Mouse (Mus musculus) midbrain, embryonic 10.5 days (tissue): Measurements from ENCODE around the gene Ctnnd2. TPM values are rescaled to one million over a fixed set of nuclear protein-coding genes. Genes with fewer than 3 reads are reported as not detected.

Source experiments
- DNase-seq: peaks from one replicate; pipeline ENCODE4 v3.0.0-alpha.2; 2017; ENCODE audit warnings: low spot score
- H3K27ac ChIP-seq: fragments of 300-500 bp; sonication (generic); replicated peaks from 2 replicates; pipeline ENCODE4 v1.5.1; 2016; ENCODE audit warnings: mild to moderate bottlenecking
- H3K27me3 ChIP-seq: fragments of 300-500 bp; sonication (generic); 2 replicates; pipeline ENCODE4 v1.6.1; 2016; ENCODE audit warnings: low read depth, mild to moderate bottlenecking; ENCODE audit not compliant: poor library complexity, severe bottlenecking
- H3K36me3 ChIP-seq: fragments of 300-500 bp; sonication (generic); 2 replicates; pipeline ENCODE4 v1.6.1; 2016; ENCODE audit warnings: mild to moderate bottlenecking, moderate library complexity
- H3K4me1 ChIP-seq: fragments of 300-500 bp; sonication (generic); 2 replicates; pipeline ENCODE4 v1.6.1; 2016
- H3K4me3 ChIP-seq: fragments of 300-500 bp; sonication (generic); 2 replicates; pipeline ENCODE4 v1.5.1; 2016; ENCODE audit warnings: mild to moderate bottlenecking, moderate library complexity
- H3K9me3 ChIP-seq: fragments of 300-500 bp; sonication (generic); replicated peaks from 2 replicates; pipeline ENCODE4 v1.6.1; 2016; ENCODE audit warnings: mild to moderate bottlenecking
- WGBS: fragments of 180-500 bp; shearing (Covaris S2); methylation state at CpG from one replicate; pipeline ENCODE4 v1.1.7; 2016; 5-methylcytosine and 5-hydroxymethylcytosine counted together
- polyA plus RNA-seq: library from polyadenylated mRNA; unstranded; fragments of >200 nt; fragmentation: Nextera tagmentation; extraction: Ambion mirVana; gene quantifications from 2 replicates; pipeline ENCODE4 v1.2.1, GENCODE M21; 2016

The Ctnnd2 gene
- polyA plus RNA-seq, 1 experiment from 2014 or later: 22.7 TPM

GRCm38 (mm10) chr15:30695859-30696258 lies 523.5 kb downstream of the Ctnnd2 start:
- no peak for DNase-seq
- Histone ChIP-seq H3K4me1 (peaks cover 24% of the 10 kb centered on the region), H3K27ac (no peak overlapping the region), H3K4me3 (no peak overlapping the region), H3K36me3 (no peaks in the 10 kb centered on the region), H3K9me3 (no peaks in the 10 kb centered on the region), H3K27me3 (no peaks in the 10 kb centered on the region)
- WGBS: 92% methylated on average over 6 of the region's 6 CpGs

- H3K9me3 ChIP-seq: no peaks in the 10 kb centered on the region
- no peaks in the 10 kb centered on the region for H3K36me3 ChIP-seq
- no peak overlapping the region for H3K4me3 ChIP-seq
- DNase-seq: no peak
- 86% methylated on average over 5 of the region's 5 CpGs for WGBS
- H3K27ac ChIP-seq: no peak overlapping the region
- H3K27me3 ChIP-seq: no peaks in the 10 kb centered on the region
- peaks cover 25% of the 10 kb centered on the region for H3K4me1 ChIP-seq
These were observed 525.0 kb downstream of the Ctnnd2 start for GRCm38 (mm10) chr15:30697356-30697755.

GRCm38 (mm10) chr15:30700762-30701161 lies 528.4 kb downstream of the Ctnnd2 start:
- Histone ChIP-seq H3K4me3 (no peak overlapping the region), H3K27me3 (no peaks in the 10 kb centered on the region), H3K27ac (no peak overlapping the region), H3K9me3 (no peaks in the 10 kb centered on the region), H3K36me3 (0 out of 2 replicates have a peak, but pooled peaks cover 5% of the 10 kb centered on the region), H3K4me1 (peaks cover 6% of the 10 kb centered on the region)
- 65% methylated on average over 6 of the region's 6 CpGs for WGBS
- DNase-seq: no peak

- 0 out of 2 replicates have a peak, but pooled peaks cover 5% of the 10 kb centered on the region for H3K36me3 ChIP-seq
- no peak overlapping the region for H3K27ac ChIP-seq
- no peak for DNase-seq
- peaks cover 6% of the 10 kb centered on the region for H3K4me1 ChIP-seq
- H3K4me3 ChIP-seq: no peak overlapping the region
- H3K27me3 ChIP-seq: no peaks in the 10 kb centered on the region
- H3K9me3 ChIP-seq: no peaks in the 10 kb centered on the region
- 87% methylated on average over 5 of the region's 5 CpGs for WGBS
These were observed 529.2 kb downstream of the Ctnnd2 start for GRCm38 (mm10) chr15:30701592-30701991.

GRCm38 (mm10) chr15:30709026-30709753 lies 536.8 kb downstream of the Ctnnd2 start:
- Histone ChIP-seq H3K36me3 (no peaks in the 10 kb centered on the region), H3K4me3 (no peak overlapping the region), H3K27me3 (no peaks in the 10 kb centered on the region), H3K9me3 (no peaks in the 10 kb centered on the region), H3K4me1 (0 out of 2 replicates have a peak, but pooled peaks cover 3% of the 10 kb centered on the region), H3K27ac (no peak overlapping the region)
- WGBS: 88% methylated on average over 10 of the region's 10 CpGs
- DNase-seq: no peak

GRCm38 (mm10) chr15:30709754-30710105 lies 537.3 kb downstream of the Ctnnd2 start:
- 93% methylated on average over 2 of the region's 2 CpGs for WGBS

GRCm38 (mm10) chr15:30714823-30715222 lies 542.4 kb downstream of the Ctnnd2 start:
- 86% methylated on average over 2 of the region's 2 CpGs for WGBS
- Histone ChIP-seq H3K4me3 (no peak overlapping the region), H3K9me3 (no peaks in the 10 kb centered on the region), H3K36me3 (no peaks in the 10 kb centered on the region), H3K4me1 (no peaks in the 10 kb centered on the region), H3K27me3 (no peaks in the 10 kb centered on the region), H3K27ac (no peak overlapping the region)
- no peak for DNase-seq

More at GRCm38 (mm10) chr15:30709754-30710105, 537.3 kb downstream of the Ctnnd2 start:
- 0 out of 2 replicates have a peak, but pooled peaks cover 3% of the 10 kb centered on the region for H3K4me1 ChIP-seq
- no peaks in the 10 kb centered on the region for H3K27me3 ChIP-seq
- H3K4me3 ChIP-seq: no peak overlapping the region
- no peaks in the 10 kb centered on the region for H3K36me3 ChIP-seq
- H3K27ac ChIP-seq: no peak overlapping the region
- H3K9me3 ChIP-seq: no peaks in the 10 kb centered on the region
- DNase-seq: no peak

- no peaks in the 10 kb centered on the region for H3K27me3 ChIP-seq
- H3K36me3 ChIP-seq: no peaks in the 10 kb centered on the region
- no peaks in the 10 kb centered on the region for H3K9me3 ChIP-seq
- no peak overlapping the region for H3K4me3 ChIP-seq
- peaks cover 6% of the 10 kb centered on the region; the same call in 1 of the 2 replicates for H3K4me1 ChIP-seq
- no peak for DNase-seq
- 93% methylated on average over 3 of the region's 3 CpGs for WGBS
- H3K27ac ChIP-seq: no peak overlapping the region
These were observed 546.4 kb downstream of the Ctnnd2 start for GRCm38 (mm10) chr15:30718811-30719210.

GRCm38 (mm10) chr15:30719226-30719625 lies 546.8 kb downstream of the Ctnnd2 start:
- peaks cover 6% of the 10 kb centered on the region; the same call in 1 of the 2 replicates for H3K4me1 ChIP-seq
- WGBS: 77% methylated on average over 2 of the region's 2 CpGs
- no peak overlapping the region for H3K4me3 ChIP-seq
- H3K27ac ChIP-seq: no peak overlapping the region
- H3K9me3 ChIP-seq: no peaks in the 10 kb centered on the region
- H3K36me3 ChIP-seq: no peaks in the 10 kb centered on the region
- no peak for DNase-seq
- H3K27me3 ChIP-seq: no peaks in the 10 kb centered on the region

GRCm38 (mm10) chr15:30721098-30721497 lies 548.7 kb downstream of the Ctnnd2 start:
- H3K36me3 ChIP-seq: no peaks in the 10 kb centered on the region
- H3K4me3 ChIP-seq: no peak overlapping the region
- no peaks in the 10 kb centered on the region for H3K9me3 ChIP-seq
- DNase-seq: no peak
- H3K27me3 ChIP-seq: no peaks in the 10 kb centered on the region
- H3K27ac ChIP-seq: no peak overlapping the region
- H3K4me1 ChIP-seq: peaks cover 6% of the 10 kb centered on the region; the same call in 1 of the 2 replicates
- WGBS: 61% methylated on average over 2 of the region's 2 CpGs

GRCm38 (mm10) chr15:30726066-30726465 lies 553.7 kb downstream of the Ctnnd2 start:
- no peak overlapping the region for H3K27ac ChIP-seq
- H3K9me3 ChIP-seq: no peaks in the 10 kb centered on the region
- WGBS: 94% methylated on average over 5 of the region's 5 CpGs

GRCm38 (mm10) chr15:30738178-30738577 lies 565.8 kb downstream of the Ctnnd2 start:
- WGBS: 29% methylated on average over 4 of the region's 4 CpGs
- peaks cover 25% of the 10 kb centered on the region for H3K27me3 ChIP-seq
- DNase-seq: no peak
- H3K4me3 ChIP-seq: no peak overlapping the region
- H3K27ac ChIP-seq: no peak overlapping the region
- H3K36me3 ChIP-seq: no peaks in the 10 kb centered on the region
- no peaks in the 10 kb centered on the region; the same call in 1 of the 2 replicates for H3K9me3 ChIP-seq
- H3K4me1 ChIP-seq: peaks cover 18% of the 10 kb centered on the region

More at GRCm38 (mm10) chr15:30726066-30726465, 553.7 kb downstream of the Ctnnd2 start:
- Histone ChIP-seq H3K4me1 (no peaks in the 10 kb centered on the region; the same call in 1 of the 2 replicates), H3K4me3 (no peak overlapping the region), H3K27me3 (no peaks in the 10 kb centered on the region), H3K36me3 (no peaks in the 10 kb centered on the region)
- DNase-seq: no peak

GRCm38 (mm10) chr15:30740728-30741127 lies 568.3 kb downstream of the Ctnnd2 start:
- Histone ChIP-seq H3K36me3 (no peaks in the 10 kb centered on the region), H3K4me1 (peaks cover 18% of the 10 kb centered on the region), H3K9me3 (no peaks in the 10 kb centered on the region), H3K27me3 (peaks cover 22% of the 10 kb centered on the region), H3K4me3 (no peak overlapping the region), H3K27ac (no peak overlapping the region)
- peak; percentile 55 for DNase-seq
- WGBS: 18% methylated on average over 6 of the region's 6 CpGs
